Mouse (Mus musculus): ENCODE measurements around the gene Plpp2. TPM values are rescaled to one million over a fixed set of nuclear protein-coding genes. Genes with fewer than 3 reads are reported as not detected.

The Plpp2 gene
- 216 and 451 TPM in 2 replicates for polyA plus RNA-seq (2012; rRNA removed)

GRCm38 (mm10) chr10:79533126-79533911, at the start of gene Plpp2:
Plpp2 (minus strand) TSS chr10:79533796.
- under 1% methylated on average over 52 of the region's 52 CpGs for WGBS
- Histone ChIP-seq H3K4me3 (ENCODE audit: low read depth, low read length) (peak within 1 kb of the TSS; percentile 76), H3K4me1 (ENCODE audit: control insufficient read depth, insufficient read depth, insufficient read length, low read length) (peaks cover 26% of the 10 kb centered on the region), H3K36me3 (ENCODE audit: control insufficient read depth, insufficient read depth, low read length) (peaks cover 17% of the 10 kb centered on the region), H3K27me3 (ENCODE audit: control insufficient read depth, insufficient read depth, low read length) (no peaks in the 10 kb centered on the region), H3K27ac (ENCODE audit: insufficient read depth, low read depth, low read length) (peak within 1 kb of the TSS; percentile 99)
- TF ChIP-seq CTCF (IDR thresholded peaks at IDR 0.05; ENCODE audit: extremely low read depth, insufficient read length, insufficient replicate concordance, low read depth, low read length): peak; percentile 63; the same call in 1 of the 2 replicates
- peak; percentile 51 for TF ChIP-seq POLR2A (IDR thresholded peaks at IDR 0.05; ENCODE audit: low read depth, low read length)

- TF ChIP-seq POLR2A (IDR thresholded peaks at IDR 0.05; ENCODE audit: low read depth, low read length) (no peak), CTCF (IDR thresholded peaks at IDR 0.05; ENCODE audit: extremely low read depth, insufficient read length, insufficient replicate concordance, low read depth, low read length) (no peak)
- Histone ChIP-seq H3K4me3 (ENCODE audit: low read depth, low read length) (no peak overlapping the region), H3K27me3 (ENCODE audit: control insufficient read depth, insufficient read depth, low read length) (no peaks in the 10 kb centered on the region), H3K4me1 (ENCODE audit: control insufficient read depth, insufficient read depth, insufficient read length, low read length) (no peaks in the 10 kb centered on the region), H3K36me3 (ENCODE audit: control insufficient read depth, insufficient read depth, low read length) (no peaks in the 10 kb centered on the region), H3K27ac (ENCODE audit: insufficient read depth, low read depth, low read length) (no peak overlapping the region)
- WGBS: 68% methylated on average over 8 of the region's 8 CpGs
Measured at GRCm38 (mm10) chr10:79581501-79581900, 47.9 kb upstream of the Plpp2 start.

- Histone ChIP-seq H3K27me3 (ENCODE audit: control insufficient read depth, insufficient read depth, low read length) (no peaks in the 10 kb centered on the region), H3K4me1 (ENCODE audit: control insufficient read depth, insufficient read depth, insufficient read length, low read length) (no peaks in the 10 kb centered on the region), H3K36me3 (ENCODE audit: control insufficient read depth, insufficient read depth, low read length) (no peaks in the 10 kb centered on the region), H3K4me3 (ENCODE audit: low read depth, low read length) (no peak overlapping the region), H3K27ac (ENCODE audit: insufficient read depth, low read depth, low read length) (no peak overlapping the region)
- TF ChIP-seq POLR2A (IDR thresholded peaks at IDR 0.05; ENCODE audit: low read depth, low read length) (no peak), CTCF (IDR thresholded peaks at IDR 0.05; ENCODE audit: extremely low read depth, insufficient read length, insufficient replicate concordance, low read depth, low read length) (peak; percentile 54; the same call in 1 of the 2 replicates)
- 51% methylated on average over 6 of the region's 6 CpGs for WGBS
Measured at GRCm38 (mm10) chr10:79580811-79581210, 47.2 kb upstream of the Plpp2 start.

GRCm38 (mm10) chr10:79580356-79580755, 46.8 kb upstream of the Plpp2 start:
- Histone ChIP-seq H3K4me3 (ENCODE audit: low read depth, low read length) (no peak overlapping the region), H3K4me1 (ENCODE audit: control insufficient read depth, insufficient read depth, insufficient read length, low read length) (no peaks in the 10 kb centered on the region), H3K27ac (ENCODE audit: insufficient read depth, low read depth, low read length) (no peak overlapping the region), H3K27me3 (ENCODE audit: control insufficient read depth, insufficient read depth, low read length) (no peaks in the 10 kb centered on the region), H3K36me3 (ENCODE audit: control insufficient read depth, insufficient read depth, low read length) (no peaks in the 10 kb centered on the region)
- no peak for TF ChIP-seq CTCF (IDR thresholded peaks at IDR 0.05; ENCODE audit: extremely low read depth, insufficient read length, insufficient replicate concordance, low read depth, low read length)
- TF ChIP-seq POLR2A (IDR thresholded peaks at IDR 0.05; ENCODE audit: low read depth, low read length): no peak
- WGBS: 70% methylated on average over 7 of the region's 7 CpGs

GRCm38 (mm10) chr10:79579781-79580180, 46.2 kb upstream of the Plpp2 start:
- H3K27me3 ChIP-seq (ENCODE audit: control insufficient read depth, insufficient read depth, low read length): no peaks in the 10 kb centered on the region
- no peaks in the 10 kb centered on the region for H3K4me1 ChIP-seq (ENCODE audit: control insufficient read depth, insufficient read depth, insufficient read length, low read length)
- no peak overlapping the region for H3K27ac ChIP-seq (ENCODE audit: insufficient read depth, low read depth, low read length)
- no peaks in the 10 kb centered on the region for H3K36me3 ChIP-seq (ENCODE audit: control insufficient read depth, insufficient read depth, low read length)
- TF ChIP-seq POLR2A (IDR thresholded peaks at IDR 0.05; ENCODE audit: low read depth, low read length) (no peak), CTCF (IDR thresholded peaks at IDR 0.05; ENCODE audit: extremely low read depth, insufficient read length, insufficient replicate concordance, low read depth, low read length) (no peak)
- WGBS: 73% methylated on average over 12 of the region's 12 CpGs
- no peak overlapping the region for H3K4me3 ChIP-seq (ENCODE audit: low read depth, low read length)

- no peaks in the 10 kb centered on the region for H3K36me3 ChIP-seq (ENCODE audit: control insufficient read depth, insufficient read depth, low read length)
Measured at GRCm38 (mm10) chr10:79578891-79579290, 45.3 kb upstream of the Plpp2 start.

GRCm38 (mm10) chr10:79578276-79578675, 44.7 kb upstream of the Plpp2 start:
- H3K36me3 ChIP-seq (ENCODE audit: control insufficient read depth, insufficient read depth, low read length): no peaks in the 10 kb centered on the region
- H3K27me3 ChIP-seq (ENCODE audit: control insufficient read depth, insufficient read depth, low read length): no peaks in the 10 kb centered on the region
- TF ChIP-seq CTCF (IDR thresholded peaks at IDR 0.05; ENCODE audit: extremely low read depth, insufficient read length, insufficient replicate concordance, low read depth, low read length): no peak
- no peak for TF ChIP-seq POLR2A (IDR thresholded peaks at IDR 0.05; ENCODE audit: low read depth, low read length)
- WGBS: 75% methylated on average over 9 of the region's 9 CpGs
- H3K4me3 ChIP-seq (ENCODE audit: low read depth, low read length): no peak overlapping the region
- H3K4me1 ChIP-seq (ENCODE audit: control insufficient read depth, insufficient read depth, insufficient read length, low read length): no peaks in the 10 kb centered on the region
- no peak overlapping the region for H3K27ac ChIP-seq (ENCODE audit: insufficient read depth, low read depth, low read length)

More at GRCm38 (mm10) chr10:79578891-79579290, 45.3 kb upstream of the Plpp2 start:
- Histone ChIP-seq H3K27ac (ENCODE audit: insufficient read depth, low read depth, low read length) (no peak overlapping the region), H3K4me3 (ENCODE audit: low read depth, low read length) (no peak overlapping the region), H3K4me1 (ENCODE audit: control insufficient read depth, insufficient read depth, insufficient read length, low read length) (no peaks in the 10 kb centered on the region), H3K27me3 (ENCODE audit: control insufficient read depth, insufficient read depth, low read length) (no peaks in the 10 kb centered on the region)
- no peak for TF ChIP-seq CTCF (IDR thresholded peaks at IDR 0.05; ENCODE audit: extremely low read depth, insufficient read length, insufficient replicate concordance, low read depth, low read length)
- TF ChIP-seq POLR2A (IDR thresholded peaks at IDR 0.05; ENCODE audit: low read depth, low read length): no peak
- 60% methylated on average over 7 of the region's 7 CpGs for WGBS

Data from small intestine, adult 2 months (tissue).